Mouse (Mus musculus): ENCODE results near the gene Creld2.

DNA sequence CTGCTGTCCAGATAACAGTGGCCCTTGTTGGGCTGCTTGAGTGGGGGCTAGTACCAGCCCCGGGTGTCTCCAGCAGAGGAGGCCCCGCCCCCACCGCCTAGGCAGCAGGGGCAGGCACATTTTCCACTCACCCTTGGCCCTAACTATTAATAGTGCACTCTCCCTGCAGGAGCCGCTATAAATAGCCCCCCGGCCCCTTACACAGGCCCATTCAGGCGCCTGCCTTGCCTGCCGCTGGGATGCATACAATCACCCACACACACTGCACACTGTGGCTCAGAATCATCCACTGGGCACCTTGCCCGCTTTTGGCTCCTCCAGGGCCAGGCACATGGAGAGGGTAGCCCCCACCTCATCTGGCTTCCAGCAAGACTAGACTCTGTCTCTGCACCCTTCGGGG is 19.8 kb downstream of the Creld2 start:
- TF ChIP-seq CTCF (IDR thresholded peaks at IDR 0.05; ENCODE audit: low read depth), result no peak
- no peak for TF ChIP-seq EP300 (IDR thresholded peaks at IDR 0.05; ENCODE audit: low read depth)

Measured in liver, embryonic 14.5 days (tissue).